Mouse (Mus musculus) T-helper 17 cell (primary cell): ENCODE measurements around the gene Pgpep1l.

ENCODE experiments used
- in situ Hi-C, 2 experiments: fragments of 300-600 bp; cut with MboI, MseI; formaldehyde crosslinking; loops; 1 replicate in 1 of 2; 2 replicates in 1 of 2; pipeline ENCODE4 v1.15.1; 2025; ENCODE audit warnings: high pct_unique_total_duplicates in 2 of 2

Pgpep1l gene

DNA sequence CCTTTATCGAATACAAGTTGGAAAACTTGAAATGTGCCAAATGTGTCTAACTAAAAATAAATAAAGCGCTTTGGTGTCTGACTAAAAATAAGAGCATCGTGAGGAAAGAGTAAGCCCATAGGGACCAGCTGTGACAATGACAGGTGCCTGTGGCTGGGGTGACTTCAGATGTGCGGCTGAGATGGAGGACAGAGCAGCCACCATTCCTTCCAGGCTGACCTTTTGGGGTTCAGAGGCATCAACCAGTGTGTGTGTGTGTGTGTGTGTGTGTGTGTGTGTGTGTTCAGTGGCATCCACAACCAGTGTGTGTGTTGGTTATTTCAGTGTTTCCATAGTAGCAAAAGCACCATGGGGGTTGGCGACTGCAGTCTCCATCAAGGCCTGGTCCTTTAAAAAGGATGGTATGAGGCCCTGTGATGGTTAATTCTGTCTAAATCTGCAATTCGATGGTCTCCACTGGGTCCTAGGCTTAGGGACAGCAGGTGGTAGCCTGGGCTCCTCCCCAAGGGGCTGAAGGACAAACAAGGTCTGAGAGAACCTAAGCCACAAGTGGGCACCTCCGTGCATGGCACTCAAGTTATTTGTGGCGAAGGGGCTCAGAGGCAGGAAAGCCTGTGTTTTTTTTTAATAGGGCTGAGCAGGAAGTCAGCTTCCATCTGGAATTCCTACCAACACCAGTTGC lies 546 bp downstream of the Pgpep1l start:
- in situ Hi-C loops, result loop anchor here in 1 of 2 experiments (5.0 kb wide), 1 partner anchor 34 kb away; no protein-coding TSS in a partner anchor

DNA sequence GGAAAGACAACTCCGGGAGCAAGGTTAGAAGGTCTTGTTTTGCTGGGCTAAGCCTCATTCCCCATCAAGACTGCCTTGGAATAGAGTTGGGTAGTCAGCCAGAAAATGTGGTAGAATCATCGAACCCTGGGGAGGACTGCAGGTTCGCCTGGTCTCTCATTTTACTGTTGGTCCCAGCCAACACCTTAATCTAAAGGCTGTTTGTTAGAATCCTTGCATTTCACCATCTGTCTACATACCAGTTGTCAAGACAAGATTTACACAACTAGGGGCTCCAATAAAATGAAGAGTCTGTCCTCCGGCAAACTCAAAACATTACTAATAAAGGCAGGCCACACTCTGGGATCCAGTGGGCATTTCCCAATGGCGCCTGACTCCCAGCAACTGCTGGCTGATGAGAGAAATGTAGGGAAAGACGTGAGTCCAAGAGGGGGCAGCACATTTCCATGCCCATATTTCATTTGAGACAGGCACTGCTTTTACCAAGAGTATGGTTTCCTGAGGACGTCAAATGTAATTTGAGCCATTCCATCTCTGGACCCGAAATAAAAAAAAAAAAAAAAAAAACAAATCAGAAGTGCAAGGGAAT lies 1.3 kb downstream of the Pgpep1l start:
- in situ Hi-C loops, result loop anchor here in 1 of 2 experiments (5.0 kb wide), 1 partner anchor 35 kb away; no protein-coding TSS in a partner anchor

DNA sequence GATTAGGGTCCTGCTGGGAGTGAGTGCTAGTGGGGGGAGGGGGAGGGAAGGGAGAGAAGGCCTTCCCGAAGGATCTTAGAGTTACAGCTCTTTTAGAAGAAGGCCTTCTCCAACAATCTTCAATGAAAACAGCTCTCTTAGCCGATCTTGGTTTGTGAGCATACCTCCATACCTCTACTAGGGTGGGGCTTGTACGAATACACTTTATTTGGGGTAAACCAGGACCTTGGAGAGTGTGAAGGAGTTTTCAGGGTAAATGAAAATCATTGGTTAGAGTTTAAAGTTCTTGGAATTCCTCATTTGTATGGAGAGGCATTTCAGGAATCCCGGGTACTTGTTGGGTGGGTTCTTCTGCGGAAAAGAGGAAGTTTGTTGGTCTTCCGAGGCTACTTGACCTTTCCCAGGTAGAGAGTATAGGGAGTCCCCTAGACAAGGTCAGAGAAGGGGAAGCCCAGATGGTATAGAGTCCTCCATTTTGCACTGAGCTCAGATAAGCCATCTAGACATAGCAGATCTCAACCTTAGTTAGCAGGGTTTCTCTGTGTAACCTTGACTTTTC lies 4.4 kb downstream of the Pgpep1l start:
- in situ Hi-C loops, result loop anchor here in 1 of 2 experiments (5.0 kb wide), 1 partner anchor 38 kb away; no protein-coding TSS in a partner anchor

DNA sequence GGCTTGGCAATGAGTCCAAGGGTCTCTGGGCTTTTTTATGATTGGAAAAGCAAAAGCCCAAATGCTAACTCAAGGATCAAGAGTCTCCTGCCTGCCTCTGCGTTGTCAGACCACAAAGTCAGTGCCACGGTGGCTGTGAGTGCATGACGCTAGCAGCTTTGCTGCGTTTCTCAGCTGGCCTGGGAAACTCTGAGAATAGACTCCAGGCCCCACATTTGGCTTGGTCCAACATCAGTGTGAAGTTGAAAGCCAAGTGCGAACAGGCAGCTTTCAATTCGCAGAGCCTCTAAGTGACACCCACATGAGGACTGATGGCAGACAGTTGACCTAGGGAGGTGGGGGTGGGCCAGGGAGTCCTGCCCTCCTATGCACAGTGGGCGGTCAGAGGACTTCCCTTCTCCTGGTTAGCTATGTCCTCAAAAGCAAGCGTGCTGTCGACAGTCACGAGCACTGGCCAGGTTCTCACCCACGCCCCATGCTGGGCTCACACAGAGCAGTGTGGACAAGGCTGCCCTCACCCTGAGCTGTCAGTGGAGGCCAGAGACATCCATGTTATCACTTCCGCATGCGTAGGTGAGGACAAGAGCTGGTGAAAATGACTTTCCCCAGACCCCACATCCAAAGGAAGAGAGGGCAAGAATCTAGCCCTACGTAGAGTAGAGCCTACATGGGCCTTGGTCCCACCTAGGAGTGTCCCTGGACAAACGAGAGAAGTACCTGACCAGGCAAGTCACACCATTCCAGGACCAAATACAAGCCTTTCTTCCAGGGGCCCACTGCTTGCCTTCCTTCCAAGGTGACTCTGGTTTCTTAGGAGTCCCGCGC lies 5.5 kb downstream of the Pgpep1l start:
- in situ Hi-C loops, result no loop called here

DNA sequence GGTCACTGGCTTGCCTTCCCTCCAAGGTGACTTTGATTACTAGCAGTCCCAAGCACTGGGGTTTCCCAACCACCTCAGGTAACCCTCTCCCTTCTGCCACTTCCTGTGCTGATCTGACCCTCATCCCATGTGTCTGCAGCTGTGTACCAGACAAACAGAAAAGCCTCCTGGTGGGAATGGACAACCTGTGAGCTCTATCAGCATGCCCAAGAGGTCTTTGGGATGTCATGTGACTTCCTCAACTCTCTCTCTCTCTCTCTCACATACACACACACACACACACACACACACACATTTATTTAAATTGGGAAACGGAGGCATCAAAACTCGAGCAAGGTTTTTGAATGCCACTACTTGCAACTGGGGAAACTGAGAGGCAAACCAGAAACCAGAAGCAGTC lies 6.3 kb downstream of the Pgpep1l start:
- in situ Hi-C loops, result no loop called here

DNA sequence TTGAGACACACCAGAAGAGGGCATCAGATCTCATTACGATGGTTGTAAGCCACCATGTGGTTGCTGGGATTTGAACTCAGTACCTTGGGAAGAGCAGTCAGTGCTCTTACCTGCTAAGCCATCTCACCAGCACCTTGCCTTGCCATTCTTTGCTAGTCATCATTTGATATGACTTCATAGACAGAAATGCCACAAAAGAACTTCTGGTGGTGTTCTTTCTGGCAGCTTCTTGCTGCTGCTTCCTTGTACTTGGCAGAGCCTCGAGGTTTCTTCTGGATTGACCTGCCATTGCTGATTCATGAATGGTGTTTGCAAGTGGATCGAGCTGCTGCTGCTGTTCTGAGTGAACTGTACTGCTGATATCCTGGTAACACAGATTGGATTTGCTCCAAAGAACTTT lies 13.1 kb downstream of the Pgpep1l start:
- in situ Hi-C loops, result no loop called here

DNA sequence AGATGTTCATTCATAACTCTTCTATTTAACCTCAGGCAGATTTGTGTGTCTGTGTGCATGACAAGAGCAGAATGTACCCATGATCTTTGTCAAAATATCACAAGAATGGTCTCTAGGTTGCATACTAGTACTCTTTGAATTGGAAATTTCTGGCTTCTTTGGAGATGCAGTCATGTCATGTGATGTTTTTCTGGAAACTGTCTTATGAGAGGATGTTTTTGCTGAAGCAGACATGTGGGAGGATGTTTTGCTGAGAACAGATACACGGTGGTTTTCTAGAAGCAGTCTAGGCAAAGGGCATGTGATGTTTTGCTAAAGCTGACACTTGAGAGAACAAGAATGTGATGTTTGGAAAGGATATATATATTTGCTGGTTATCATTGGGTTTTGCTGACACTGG lies 13.6 kb downstream of the Pgpep1l start:
- in situ Hi-C loops, result no loop called here

DNA sequence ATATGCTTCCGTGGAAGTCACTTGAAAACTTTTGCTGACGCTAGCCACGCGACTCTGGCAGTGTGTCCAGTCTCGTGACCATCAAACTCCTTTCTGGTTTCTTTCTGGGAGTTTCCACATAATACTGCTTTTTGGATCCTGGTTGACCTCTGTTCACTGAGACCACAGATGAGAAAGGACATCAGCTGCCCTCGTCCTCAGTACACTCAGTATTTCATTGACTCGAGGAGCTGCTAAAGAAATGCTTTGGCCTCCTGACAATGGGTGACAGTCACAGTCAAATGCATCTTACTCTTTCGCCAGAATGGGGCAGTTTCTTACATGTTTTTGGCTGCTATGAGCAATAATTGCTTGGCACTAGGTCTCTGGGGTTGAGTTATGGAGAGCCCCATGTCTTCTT lies 17.8 kb downstream of the Pgpep1l start:
- in situ Hi-C loops, result no loop called here

DNA sequence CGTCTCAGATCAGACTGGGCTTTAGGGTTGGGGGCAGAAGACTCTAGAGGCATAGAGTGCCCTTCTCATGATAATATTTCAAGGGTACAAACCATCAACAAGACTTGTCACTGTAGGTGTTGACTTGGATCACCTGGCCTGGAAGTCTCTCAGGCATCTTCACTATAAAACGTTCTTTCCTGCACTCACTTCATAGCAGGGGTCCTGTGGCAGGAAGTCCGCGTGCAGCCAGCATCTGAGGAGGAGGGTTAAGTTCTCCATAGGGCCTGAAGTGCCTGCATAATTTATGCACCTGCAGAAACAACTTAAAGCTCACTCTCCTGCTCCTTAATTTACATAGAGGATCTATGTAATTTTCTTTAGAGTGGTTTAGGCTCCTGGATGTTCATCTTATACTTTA lies 18.4 kb downstream of the Pgpep1l start:
- in situ Hi-C loops, result no loop called here

DNA sequence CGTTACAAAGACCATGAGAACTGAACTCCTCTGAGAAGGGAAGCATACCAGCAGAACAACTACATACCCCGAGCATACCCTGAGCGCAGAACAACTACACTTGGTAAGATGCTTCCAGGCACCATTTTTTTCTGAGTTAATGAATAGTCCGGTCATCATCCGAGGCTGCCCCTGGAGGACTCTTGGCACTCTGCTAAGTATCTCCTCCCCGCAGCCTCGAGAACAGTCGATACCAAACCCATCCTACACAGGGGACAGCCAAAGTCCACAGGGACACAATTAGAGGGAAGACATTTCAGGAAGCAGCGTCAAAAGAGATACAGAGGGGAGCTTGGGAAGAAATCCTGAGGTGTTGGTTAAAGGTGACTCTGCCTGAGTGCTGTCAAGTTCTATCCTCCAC lies 22.8 kb downstream of the Pgpep1l start:
- in situ Hi-C loops, result no loop called here

DNA sequence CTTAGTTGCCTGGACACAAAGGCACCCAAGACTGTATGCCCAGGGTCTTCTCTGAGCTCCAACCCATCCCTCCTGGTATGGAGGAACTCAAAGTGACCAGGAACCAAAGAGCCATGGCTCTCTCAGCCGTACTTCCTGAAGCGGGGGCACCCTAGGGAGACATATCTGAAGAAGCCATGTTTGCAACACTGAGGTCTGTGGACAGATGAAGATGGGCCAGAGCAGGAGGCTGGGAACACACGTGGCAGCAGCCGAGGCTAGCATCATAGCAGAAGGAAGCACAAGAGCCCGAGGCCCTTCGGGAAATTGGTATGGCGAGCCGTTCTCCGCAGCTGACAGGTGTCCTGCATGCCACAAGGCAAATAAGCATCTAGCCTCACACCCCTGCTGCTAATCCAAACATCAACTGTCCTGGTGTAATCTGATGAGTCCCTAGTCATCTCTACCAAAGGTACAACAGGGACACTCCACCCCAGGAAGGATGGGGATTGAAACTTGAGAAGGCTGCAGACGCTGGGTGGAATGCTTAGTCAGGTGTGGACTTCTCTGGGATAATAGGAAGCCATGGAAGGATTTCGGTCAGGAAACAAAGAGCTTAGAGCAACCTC lies 24.7 kb downstream of the Pgpep1l start:
- in situ Hi-C loops, result no loop called here

DNA sequence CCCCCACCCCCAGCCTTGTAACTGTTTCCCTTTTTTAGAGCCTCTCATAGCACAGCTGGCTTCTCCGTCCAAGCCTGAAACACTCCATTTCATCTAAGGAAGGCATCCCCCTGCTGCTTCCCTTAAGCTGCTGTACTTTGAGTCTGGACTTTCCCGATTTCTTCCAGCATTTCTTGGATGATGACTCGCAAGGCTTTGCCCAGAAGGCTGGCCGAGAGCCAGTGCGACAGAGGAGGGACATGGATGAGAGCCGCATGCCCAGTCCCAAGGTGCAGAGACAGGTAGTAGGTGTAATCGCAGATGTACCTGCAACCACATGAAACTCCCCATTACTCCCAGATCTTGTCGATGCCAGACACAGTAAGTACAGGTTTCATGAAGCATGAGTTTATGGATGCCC lies 27.2 kb downstream of the Pgpep1l start:
- in situ Hi-C loops, result no loop called here

DNA sequence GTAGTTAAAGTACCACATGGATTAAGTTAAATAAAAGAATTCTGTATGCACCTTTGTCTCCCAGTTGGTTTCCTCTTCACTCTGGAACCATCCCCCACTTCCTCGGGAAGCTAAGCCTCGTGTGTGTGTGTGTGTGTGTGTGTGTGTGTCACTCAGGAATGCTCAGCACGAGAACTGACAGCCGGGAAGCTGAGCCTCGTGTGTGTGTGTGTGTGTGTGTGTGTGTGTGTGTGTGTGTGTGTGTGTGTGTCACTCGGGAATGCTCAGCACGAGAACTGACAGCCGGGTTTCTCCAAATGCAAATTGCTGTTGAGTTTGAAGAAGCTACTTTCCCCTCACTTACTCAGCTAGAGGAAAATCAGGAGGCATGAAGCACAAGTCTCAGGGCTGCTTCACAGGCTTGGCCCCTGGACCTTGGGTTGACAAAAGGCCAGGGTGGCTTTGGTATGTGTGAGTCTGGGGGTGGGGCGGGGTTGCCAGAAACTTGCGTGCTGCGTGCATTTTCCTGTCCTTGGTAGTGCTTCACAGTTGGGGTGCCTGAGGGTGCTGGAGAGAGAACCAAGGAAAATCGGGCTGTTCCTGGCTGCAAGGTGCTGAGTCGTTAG lies 30.3 kb downstream of the Pgpep1l start:
- in situ Hi-C loops, result no loop called here

DNA sequence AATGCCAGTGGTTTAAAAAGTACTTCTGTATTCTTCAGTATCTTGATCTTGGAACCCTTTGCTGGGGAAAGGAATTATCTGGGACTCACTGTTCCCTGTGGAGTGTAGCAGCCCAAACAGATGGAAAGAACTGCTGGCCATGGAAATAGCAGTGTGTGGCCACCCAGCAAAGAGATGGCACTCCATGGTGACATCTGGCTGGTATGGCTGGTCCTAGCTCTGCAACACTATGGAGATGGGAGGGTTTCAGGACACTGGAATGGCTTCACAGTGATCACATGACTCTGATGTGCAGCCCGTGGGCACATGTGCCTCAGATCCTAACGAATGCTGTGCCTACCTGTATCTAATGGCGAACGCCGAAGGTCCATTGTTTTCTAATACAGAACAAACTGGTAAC lies 31.5 kb downstream of the Pgpep1l start:
- in situ Hi-C loops, result no loop called here

DNA sequence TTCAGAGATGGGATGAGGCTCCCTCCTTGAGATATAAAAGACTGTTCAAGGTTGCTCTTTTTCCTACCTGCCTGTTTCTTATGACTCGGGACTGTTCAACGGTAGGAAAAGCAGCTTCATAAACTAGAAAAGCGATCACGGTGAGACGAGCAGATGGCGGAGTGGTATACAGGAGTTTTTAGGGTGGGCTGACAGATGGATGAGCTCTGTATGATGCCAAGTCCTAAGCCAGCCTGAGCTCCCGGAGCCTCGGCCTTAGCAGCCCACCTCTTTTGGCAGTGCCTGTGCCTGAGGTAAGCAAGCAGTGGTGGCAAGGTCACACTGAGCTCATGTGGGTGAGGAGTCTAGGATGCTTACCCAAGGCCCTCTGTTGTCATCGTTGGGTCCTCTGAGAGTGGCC lies 33.2 kb downstream of the Pgpep1l start:
- in situ Hi-C loops, result no loop called here

DNA sequence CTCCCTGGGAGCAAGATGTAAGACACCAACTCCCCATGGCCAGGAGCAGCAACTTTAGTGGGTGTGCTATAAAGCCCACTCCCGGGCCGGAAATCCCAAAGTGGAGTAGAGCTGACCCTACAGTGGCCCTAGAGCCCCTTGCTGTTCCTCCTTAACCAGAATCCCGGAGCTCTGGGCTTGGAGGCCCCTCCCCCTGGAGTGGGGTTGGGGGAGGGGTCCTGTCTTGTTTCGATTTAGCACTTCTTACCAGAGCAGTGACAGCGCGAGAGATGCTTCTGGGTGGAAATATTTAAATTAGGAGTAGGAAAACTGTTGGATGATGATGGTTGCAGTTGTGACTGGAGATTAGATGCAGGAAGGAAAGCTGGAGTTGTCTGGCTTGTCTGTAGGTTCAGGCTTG lies 35.5 kb downstream of the Pgpep1l start:
- in situ Hi-C loops, result no loop called here

DNA sequence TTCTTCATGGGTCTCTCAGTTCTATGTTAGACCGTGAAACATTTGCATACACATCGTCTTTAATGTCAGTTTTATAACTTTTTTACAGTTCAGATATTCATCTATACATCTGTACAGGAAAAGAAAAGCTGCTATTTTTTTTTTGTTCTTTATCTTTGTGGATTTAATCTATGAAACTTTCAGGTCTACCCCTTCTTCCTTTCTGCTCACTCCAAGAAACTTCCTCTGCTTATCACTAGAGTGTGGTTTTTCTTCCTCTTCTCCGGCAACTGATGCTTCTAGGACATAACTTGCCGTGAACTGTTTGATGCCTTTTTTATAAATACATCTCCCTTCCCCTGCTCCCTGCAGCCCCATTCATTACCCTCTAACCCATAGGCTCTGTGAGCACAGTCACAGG lies 36.4 kb downstream of the Pgpep1l start:
- in situ Hi-C loops, result no loop called here

DNA sequence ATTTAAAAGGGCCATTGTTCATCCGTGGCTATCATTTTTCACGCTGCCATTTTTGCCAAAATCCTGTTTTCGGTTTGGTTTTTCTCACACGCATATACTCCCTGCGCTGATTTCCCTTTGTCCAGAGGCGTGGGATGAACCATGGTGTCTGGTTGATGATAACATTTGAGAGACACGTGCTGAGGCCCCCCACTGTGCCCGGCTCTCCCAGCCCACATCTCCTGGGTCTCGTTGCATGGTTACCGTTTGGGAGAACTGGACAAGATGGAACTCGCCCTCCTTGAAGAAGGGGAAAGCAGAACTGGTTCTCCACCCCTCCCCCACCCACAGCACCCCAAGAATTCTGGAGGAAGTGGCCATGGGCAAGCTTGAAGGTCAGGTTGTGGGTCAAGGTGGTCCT lies 37.0 kb downstream of the Pgpep1l start:
- in situ Hi-C loops, result no loop called here

DNA sequence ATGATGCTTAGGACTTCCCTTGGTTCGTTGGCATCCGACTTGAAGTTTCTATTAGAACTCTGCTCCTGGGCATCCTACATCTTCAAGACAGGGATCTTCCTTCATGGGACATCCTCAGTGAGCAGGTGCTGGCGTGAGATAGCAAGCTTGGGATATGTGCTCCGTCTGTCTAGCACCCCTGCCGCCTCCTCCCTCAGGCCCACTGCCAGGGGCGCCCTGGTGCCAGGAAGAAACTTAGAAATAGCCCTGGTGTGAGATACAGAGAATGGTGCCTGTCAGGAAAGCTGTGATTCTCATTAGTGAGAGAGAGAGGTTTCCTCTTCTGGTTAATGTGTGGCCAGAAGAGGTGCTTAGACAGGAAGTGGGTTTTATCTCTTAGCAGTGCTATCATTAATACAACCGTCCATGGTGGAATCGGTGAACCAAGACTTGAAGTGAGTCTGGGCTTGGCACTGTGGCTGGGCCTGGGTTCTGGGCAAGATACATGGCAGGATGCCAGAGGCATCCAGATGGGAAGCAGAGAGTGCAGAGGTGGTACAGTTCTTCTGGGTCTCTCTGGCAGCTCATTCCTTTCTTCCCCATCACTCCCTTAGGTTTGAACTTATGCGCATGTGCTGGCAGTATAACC lies 38.5 kb downstream of the Pgpep1l start:
- in situ Hi-C loops, result no loop called here

DNA sequence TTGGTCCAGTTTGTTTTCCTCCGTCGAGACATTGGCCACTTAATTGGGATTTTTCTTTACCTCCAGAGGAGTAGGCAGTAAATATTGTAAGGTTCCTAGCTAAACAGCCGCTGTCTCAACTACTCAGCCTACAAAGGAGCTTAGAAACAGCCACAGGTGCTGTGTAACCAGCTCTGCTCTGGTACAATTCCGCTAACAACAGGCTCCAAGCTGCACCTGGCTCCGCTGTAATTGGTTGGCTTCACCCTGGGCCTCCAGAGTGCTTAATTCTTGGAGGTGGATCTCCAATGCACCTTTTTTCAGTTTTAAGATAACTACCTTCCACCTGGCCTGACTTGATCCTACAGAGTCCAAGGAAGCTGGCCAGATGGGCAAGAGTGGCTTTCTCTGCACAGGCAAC lies 40.0 kb downstream of the Pgpep1l start:
- in situ Hi-C loops, result no loop called here

DNA sequence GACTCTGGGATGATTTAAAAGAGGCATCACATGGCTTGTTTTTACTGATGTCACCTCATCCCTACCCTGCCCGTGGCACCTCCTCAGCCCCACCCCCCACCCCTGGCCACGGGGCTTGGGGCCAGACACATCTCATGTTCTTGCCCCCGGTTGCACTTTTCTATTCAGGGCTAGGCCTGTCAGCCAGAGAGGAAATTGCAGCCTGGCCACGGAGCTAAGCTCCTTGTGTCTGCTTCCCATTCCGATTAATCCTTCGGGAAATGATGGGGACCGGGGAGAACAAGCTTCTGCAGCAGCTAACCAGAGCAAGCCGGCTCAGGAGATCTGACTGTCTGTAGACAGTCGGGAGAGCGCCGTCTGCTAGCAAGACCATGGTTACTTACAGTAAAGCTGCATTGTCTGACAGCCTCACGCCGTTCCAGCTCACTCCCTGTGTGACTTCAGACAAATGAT lies 40.7 kb downstream of the Pgpep1l start:
- in situ Hi-C loops, result no loop called here
